ENCODE assay signal across 12 mouse cellular contexts in genomic region chr6:84196511-84196910, GRCm38 (mm10).
"Had no signal": no experiment of that assay in that cellular context is flagged by ENCODE, and none has a peak within 500 bp of the region (broad histone marks: within the 10 kb centered on the region; RNA-seq: fewer than 3 reads in every experiment).

No protein-coding gene starts in this region.

- H3K4me3 ChIP-seq: kidney, embryonic 15.5 days; left cerebral cortex, adult 2 months; limb, embryonic 13.5 days; liver, embryonic 15.5 days; midbrain, embryonic 13.5 days; neural tube, embryonic 12.5 days had no signal

- ATAC-seq: midbrain, embryonic 13.5 days had no signal

- H3K4me2 ChIP-seq: kidney, embryonic 15.5 days; limb, embryonic 13.5 days; liver, embryonic 15.5 days; lung, embryonic 14.5 days; midbrain, embryonic 13.5 days; neural tube, embryonic 12.5 days had no signal

- H3K27ac ChIP-seq: kidney, embryonic 15.5 days; left cerebral cortex, adult 2 months; liver, embryonic 15.5 days; midbrain, embryonic 13.5 days; neural tube, embryonic 12.5 days had no signal

- H3K36me3 ChIP-seq: kidney, embryonic 15.5 days; limb, embryonic 13.5 days; liver, embryonic 15.5 days; midbrain, embryonic 13.5 days; neural tube, embryonic 12.5 days had no signal

- DNase-seq: kidney, adult 11 months; kidney, postnatal 14 days; lung, embryonic 14.5 days; lung, postnatal 10 days; lung, postnatal 4 days; thymus, adult 2 months had no signal

- H3K9ac ChIP-seq: kidney, embryonic 15.5 days; limb, embryonic 13.5 days; liver, embryonic 15.5 days; lung, embryonic 14.5 days; midbrain, embryonic 13.5 days; neural tube, embryonic 12.5 days had no signal

- H3K27me3 ChIP-seq: kidney, embryonic 15.5 days; liver, embryonic 15.5 days; midbrain, embryonic 13.5 days; neural tube, embryonic 12.5 days had no signal

- H3K4me1 ChIP-seq: liver, embryonic 15.5 days had no signal

- H3K9me3 ChIP-seq: kidney, embryonic 15.5 days; limb, embryonic 13.5 days; liver, embryonic 15.5 days; midbrain, embryonic 13.5 days; neural tube, embryonic 12.5 days had no signal
